In genomic region chr9:80164611-80165474, GRCm38 (mm10) we compare ENCODE assay signal across 8 mouse cellular contexts. TPM values are rescaled to one million over a fixed set of nuclear protein-coding genes. Genes with fewer than 3 reads are reported as not detected.
DNase-seq lines count a peak whose midpoint lies in the region; ATAC-seq lines count a peak whose summit lies in the region.

Myo6 (plus strand) TSS chr9:80165031.

- intact Hi-C loops in left cerebral cortex, postnatal 25 days (cut with DNase I), result loop anchor here (5.0 kb wide), 1 partner anchor 37 kb away; no protein-coding TSS in a partner anchor

- no peaks in the 10 kb centered on the region for H3K36me3 ChIP-seq in intestine, embryonic 16.5 days (ENCODE audit: control insufficient read depth, insufficient read depth, low read length)

- under 1% methylated on average over 69 of the region's 69 CpGs for WGBS in intestine, embryonic 16.5 days

- H3K9ac ChIP-seq in intestine, embryonic 16.5 days (ENCODE audit: low read depth, low read length), result peak within 1 kb of the TSS; percentile 97

- H3K9me3 ChIP-seq in intestine, embryonic 16.5 days (ENCODE audit: control insufficient read depth, low read length), result no peaks in the 10 kb centered on the region

- peak; percentile 99 for DNase-seq in adrenal gland, postnatal 10 days
- peak; percentile 99 for DNase-seq in embryo, embryonic 9.5 days (ENCODE audit: extremely low spot score)
- peak; percentile 94 to 95 for DNase-seq in gastrocnemius, postnatal 4 days (ENCODE audit: low spot score in 2 of 2)
- peak; percentile 91 to 95 for DNase-seq in left cerebral cortex, postnatal 25 days (ENCODE audit: low spot score in 2 of 2)
- peak; percentile 92 for DNase-seq in mesoderm, embryonic 11.5 days (ENCODE audit: low read depth, low spot score)
- peak; percentile 94 for DNase-seq in right cerebral cortex, postnatal 25 days
- DNase-seq in urinary bladder, postnatal 36 days (ENCODE audit: low spot score in 2 of 2), result peak; percentile 91 to 94

- H3K4me1 ChIP-seq in intestine, embryonic 16.5 days (ENCODE audit: control insufficient read depth, insufficient read depth, low read length), result peaks cover 2% of the 10 kb centered on the region; the same call in 1 of the 2 replicates

- H3K4me3 ChIP-seq in intestine, embryonic 16.5 days (ENCODE audit: low read length), result peak within 1 kb of the TSS; percentile 92

- H3K4me2 ChIP-seq in intestine, embryonic 16.5 days (ENCODE audit: low read depth, low read length), result peak within 1 kb of the TSS; percentile 79

- no peaks in the 10 kb centered on the region for H3K27me3 ChIP-seq in intestine, embryonic 16.5 days (replicated peaks; ENCODE audit: control insufficient read depth, insufficient read depth, low read length)

- peak within 1 kb of the TSS; percentile 97 for H3K27ac ChIP-seq in intestine, embryonic 16.5 days (ENCODE audit: low read length)

- ATAC-seq in intestine, embryonic 16.5 days, result peak; percentile 97

RNA-seq across cellular contexts. Expression of gene Myo6, which starts in this region (rescaled TPM):
- total RNA-seq in adrenal gland, postnatal 10 days (2021), result 10 to 100 TPM; 25.1 to 32.3 TPM
- 10 to 100 TPM; 19.3 to 23.4 TPM for total RNA-seq in gastrocnemius, postnatal 4 days (2021)
- polyA plus RNA-seq in intestine, embryonic 16.5 days (2015; fragmentation: Nextera tagmentation; extraction: Ambion mirVana), result 72.7 and 77.2 TPM in 2 replicates
- total RNA-seq in left cerebral cortex, postnatal 25 days (2021), result 10 to 100 TPM; 55.8 to 67.1 TPM

Comparison
In these comparisons a context has a peak if more than half of its experiments do, and no peak if none do; other contexts are left out.
1. Peak in every context shown above with its lines: DNase-seq, ATAC-seq, H3K4me3 ChIP-seq and H3K27ac ChIP-seq.